Mouse (Mus musculus): Measurements from ENCODE around the gene Derl2.

The Derl2 gene

GRCm38 (mm10) chr11:71019201-71020068 lies at the start of gene Derl2, which contains the start of gene Mis12:
Gene Derl2 (minus strand): TSS chr11:71019841.
Gene Mis12 (plus strand): TSS chr11:71019611.
- in situ Hi-C loops (cut with MboI; ENCODE audit: low sequenced_read_pairs) = no loop called here

GRCm38 (mm10) chr11:71052554-71052953 lies 32.9 kb upstream of the Derl2 start:
- in situ Hi-C loops (cut with MboI; ENCODE audit: low sequenced_read_pairs) = no loop called here

GRCm38 (mm10) chr11:71039526-71040298 lies 20.1 kb upstream of the Derl2 start:
- in situ Hi-C loops (cut with MboI; ENCODE audit: low sequenced_read_pairs) = no loop called here

- in situ Hi-C loops (cut with MboI; ENCODE audit: low sequenced_read_pairs) = no loop called here
Measured at GRCm38 (mm10) chr11:71033163-71033761, 13.6 kb upstream of the Derl2 start, which contains the start of gene 6330403K07Rik. Gene 6330403K07Rik (minus strand): TSS chr11:71033513.

- in situ Hi-C loops (cut with MboI; ENCODE audit: low sequenced_read_pairs) = no loop called here
Measured at GRCm38 (mm10) chr11:71032491-71033162, 13.0 kb upstream of the Derl2 start.

- in situ Hi-C loops (cut with MboI; ENCODE audit: low sequenced_read_pairs) = no loop called here
Measured at GRCm38 (mm10) chr11:71032070-71032469, 12.4 kb upstream of the Derl2 start.

- in situ Hi-C loops (cut with MboI; ENCODE audit: low sequenced_read_pairs) = no loop called here
Measured at GRCm38 (mm10) chr11:71029403-71030118, 9.9 kb upstream of the Derl2 start.

- in situ Hi-C loops (cut with MboI; ENCODE audit: low sequenced_read_pairs) = no loop called here
Measured at GRCm38 (mm10) chr11:71028280-71028679, 8.6 kb upstream of the Derl2 start.

GRCm38 (mm10) chr11:71018416-71019200 lies 1.0 kb downstream of the Derl2 start:
- in situ Hi-C loops (cut with MboI; ENCODE audit: low sequenced_read_pairs) = no loop called here

GRCm38 (mm10) chr11:71017051-71017450 lies 2.6 kb downstream of the Derl2 start:
- in situ Hi-C loops (cut with MboI; ENCODE audit: low sequenced_read_pairs) = no loop called here

GRCm38 (mm10) chr11:71012743-71013142 lies 6.9 kb downstream of the Derl2 start:
- in situ Hi-C loops (cut with MboI; ENCODE audit: low sequenced_read_pairs) = no loop called here

- in situ Hi-C loops (cut with MboI; ENCODE audit: low sequenced_read_pairs) = no loop called here
Measured at GRCm38 (mm10) chr11:71008321-71008720, 11.3 kb downstream of the Derl2 start.

GRCm38 (mm10) chr11:71007831-71008230 lies 11.8 kb downstream of the Derl2 start:
- in situ Hi-C loops (cut with MboI; ENCODE audit: low sequenced_read_pairs) = no loop called here

- in situ Hi-C loops (cut with MboI; ENCODE audit: low sequenced_read_pairs) = no loop called here
Measured at GRCm38 (mm10) chr11:71007026-71007425, 12.6 kb downstream of the Derl2 start.

- in situ Hi-C loops (cut with MboI; ENCODE audit: low sequenced_read_pairs) = no loop called here
Measured at GRCm38 (mm10) chr11:71005046-71005445, 14.6 kb downstream of the Derl2 start.

GRCm38 (mm10) chr11:71004316-71004773 lies 15.3 kb downstream of the Derl2 start, which contains the start of gene Dhx33:
Gene Dhx33 (minus strand): TSS chr11:71004437.
- in situ Hi-C loops (cut with MboI; ENCODE audit: low sequenced_read_pairs) = no loop called here

- in situ Hi-C loops (cut with MboI; ENCODE audit: low sequenced_read_pairs) = no loop called here
Measured at GRCm38 (mm10) chr11:71003611-71004315, 15.9 kb downstream of the Derl2 start.

- in situ Hi-C loops (cut with MboI; ENCODE audit: low sequenced_read_pairs) = no loop called here
Measured at GRCm38 (mm10) chr11:71001167-71001566, 18.5 kb downstream of the Derl2 start.

All from CH12F3 (cell line).